ENCODE assay signal across 8 mouse cellular contexts in genomic region chr4:149840511-149841292, GRCm38 (mm10).
DNase-seq lines count a peak whose midpoint lies in the region; ATAC-seq and TF ChIP-seq lines count a peak whose summit lies in the region.
"Had no signal": no experiment of that assay in that cellular context is flagged by ENCODE, and none has a peak within 500 bp of the region (broad histone marks: within the 10 kb centered on the region; RNA-seq: fewer than 3 reads in every experiment).

No protein-coding gene starts in this region.

- peak overlapping the region; percentile 42 for H3K27ac ChIP-seq in heart, adult 2 months
- H3K27ac ChIP-seq: liver, embryonic 13.5 days had no signal

- WGBS in heart, adult 2 months: 54% methylated on average over 12 of the region's 12 CpGs

- ATAC-seq in common myeloid progenitor, adult 5-6 weeks (replicated peaks; ENCODE audit: low read depth, poor library complexity, severe bottlenecking): 0 out of 2 replicates have a peak, but pooled peaks have one; percentile 17
- ATAC-seq in megakaryocyte progenitor cell, adult 5-6 weeks (replicated peaks; ENCODE audit: poor library complexity): 0 out of 2 replicates have a peak, but pooled peaks have one; percentile 32

- no peaks in the 10 kb centered on the region for H3K36me3 ChIP-seq in heart, adult 2 months (ENCODE audit: control insufficient read depth, insufficient read depth, low read length)
- H3K36me3 ChIP-seq: liver, embryonic 13.5 days had no signal

- TF ChIP-seq CTCF in heart, adult 2 months (IDR thresholded peaks at IDR 0.05): no peak

- H3K9ac ChIP-seq in heart, adult 2 months (ENCODE audit: low read depth, low read length): 0 out of 2 replicates have a peak overlapping the region, but pooled peaks have one; percentile 22
- H3K9ac ChIP-seq: liver, embryonic 13.5 days had no signal

- no peak overlapping the region for H3K4me3 ChIP-seq in heart, adult 2 months
- H3K4me3 ChIP-seq: liver, embryonic 13.5 days had no signal

- 0 out of 2 replicates have a peak, but pooled peaks have one; percentile 44 for TF ChIP-seq EP300 in heart, adult 2 months (IDR thresholded peaks at IDR 0.05; ENCODE audit: insufficient read depth, low read depth, low read length)

- no peaks in the 10 kb centered on the region for H3K27me3 ChIP-seq in heart, adult 2 months (ENCODE audit: control insufficient read depth, insufficient read depth, low read length)
- H3K27me3 ChIP-seq: liver, embryonic 13.5 days had no signal

- intact Hi-C loops in heart, adult 2 months (cut with DNase I): no loop called here

- peak; percentile 36 for DNase-seq in R1 (ENCODE audit: low read depth, low spot score)
- peak; percentile 74 to 87 for DNase-seq in heart, adult 2 months
- DNase-seq in layer of hippocampus, postnatal 10 days (ENCODE audit: low spot score in 2 of 2): peak; percentile 60 to 65
- no peak for DNase-seq in cerebellum, postnatal 36 days
- no peak for DNase-seq in cerebellum, adult 18-20 months
- DNase-seq: liver, embryonic 13.5 days had no signal

- TF ChIP-seq POLR2A in heart, adult 2 months (IDR thresholded peaks at IDR 0.05; ENCODE audit: insufficient read depth, low read depth, low read length): no peak

- H3K4me1 ChIP-seq in heart, adult 2 months (ENCODE audit: control insufficient read depth, insufficient read depth, low read length): peaks cover 6% of the 10 kb centered on the region
- H3K4me1 ChIP-seq: liver, embryonic 13.5 days had no signal

- H3K79me2 ChIP-seq in heart, adult 2 months (replicated peaks; ENCODE audit: control insufficient read depth, insufficient read depth, low read length): no peaks in the 10 kb centered on the region

Comparison
In these comparisons a context has a peak if more than half of its experiments do, and no peak if none do; other contexts are left out.
1. DNase-seq: peak in R1 (single experiment), heart, adult 2 months (2 of 2) and layer of hippocampus, postnatal 10 days (2 of 2); none in cerebellum, postnatal 36 days (0 of 2) and cerebellum, adult 18-20 months (0 of 2).